Mouse (Mus musculus) gastrocnemius, adult 18-20 months (tissue): ENCODE measurements around the gene Srebf1. TPM values are rescaled to one million over a fixed set of nuclear protein-coding genes. Genes with fewer than 3 reads are reported as not detected.

ENCODE experiments used
- DNase-seq: peaks from one replicate; pipeline ENCODE4 v3.0.0; 2021; ENCODE audit warnings: low spot score
- long read RNA-seq, 2 experiments: library from polyadenylated mRNA; stranded (forward); transcript quantifications; one replicate each; pipeline ENCODE4 v2.0.0; 2021
- total RNA-seq, 2 experiments: library from RNA; stranded (reverse); gene quantifications; 2 replicates each; pipeline ENCODE4 v1.2.3; 2021

Gene Srebf1
- 10 to 100 TPM; 32.4 to 35.9 TPM for total RNA-seq
- long read RNA-seq, experiment 1, full-length matches to known transcripts, result 19 of 55 reads
- long read RNA-seq, experiment 1, partial matches to known transcripts, result 10 of 55 reads
- long read RNA-seq, experiment 1, other reads (novel, unspliced or antisense), result 26 of 55 reads
- long read RNA-seq, experiment 2, full-length matches to known transcripts, result 6 of 33 reads
- long read RNA-seq, experiment 2, partial matches to known transcripts, result 13 of 33 reads
- long read RNA-seq, experiment 2, other reads (novel, unspliced or antisense), result 14 of 33 reads

- peak; percentile 87 for DNase-seq
Measured at GRCm38 (mm10) chr11:60222469-60223236, at the start of gene Srebf1. Gene Srebf1, minus strand, starts transcription at chr11:60222581.

- no peak for DNase-seq
Measured at GRCm38 (mm10) chr11:60268563-60268962, 46.2 kb upstream of the Srebf1 start.

- no peak for DNase-seq
Measured at GRCm38 (mm10) chr11:60265271-60265985, 43.0 kb upstream of the Srebf1 start.

- DNase-seq, result no peak
Measured at GRCm38 (mm10) chr11:60264651-60265050, 42.3 kb upstream of the Srebf1 start.

GRCm38 (mm10) chr11:60262396-60262795, 40.0 kb upstream of the Srebf1 start:
- no peak for DNase-seq

- DNase-seq, result no peak
Measured at GRCm38 (mm10) chr11:60260743-60261142, 38.4 kb upstream of the Srebf1 start.

GRCm38 (mm10) chr11:60257696-60258095, 35.3 kb upstream of the Srebf1 start:
- no peak for DNase-seq

GRCm38 (mm10) chr11:60256713-60257112, 34.3 kb upstream of the Srebf1 start:
- DNase-seq, result no peak

- DNase-seq, result peak; percentile 20
Measured at GRCm38 (mm10) chr11:60256176-60256681, 33.8 kb upstream of the Srebf1 start.

- DNase-seq, result no peak
Measured at GRCm38 (mm10) chr11:60255639-60256038, 33.3 kb upstream of the Srebf1 start.

GRCm38 (mm10) chr11:60255181-60255580, 32.8 kb upstream of the Srebf1 start:
- DNase-seq, result no peak

- DNase-seq, result peak; percentile 30
Measured at GRCm38 (mm10) chr11:60254308-60254707, 31.9 kb upstream of the Srebf1 start.

- no peak for DNase-seq
Measured at GRCm38 (mm10) chr11:60253546-60253945, 31.2 kb upstream of the Srebf1 start.

GRCm38 (mm10) chr11:60250971-60251643, 28.7 kb upstream of the Srebf1 start:
- DNase-seq, result peak; percentile 67

GRCm38 (mm10) chr11:60249885-60250284, 27.5 kb upstream of the Srebf1 start:
- DNase-seq, result no peak

GRCm38 (mm10) chr11:60248596-60249404, 26.4 kb upstream of the Srebf1 start:
- DNase-seq, result no peak

- no peak for DNase-seq
Measured at GRCm38 (mm10) chr11:60247753-60248550, 25.6 kb upstream of the Srebf1 start.

GRCm38 (mm10) chr11:60246077-60246476, 23.7 kb upstream of the Srebf1 start:
- no peak for DNase-seq

- DNase-seq, result no peak
Measured at GRCm38 (mm10) chr11:60244503-60245143, 22.2 kb upstream of the Srebf1 start.
